ENCODE assay signal across 9 mouse cellular contexts in genomic region chr2:38375606-38376304, GRCm38 (mm10). TPM values are rescaled to one million over a fixed set of nuclear protein-coding genes. Genes with fewer than 3 reads are reported as not detected.
DNase-seq lines count a peak whose midpoint lies in the region; ATAC-seq and TF ChIP-seq lines count a peak whose summit lies in the region.
"Had no signal": no experiment of that assay in that cellular context is flagged by ENCODE, and none has a peak within 500 bp of the region (broad histone marks: within the 10 kb centered on the region; RNA-seq: fewer than 3 reads in every experiment).

No protein-coding gene starts in this region.

- intact Hi-C loops in gastrocnemius, adult 2 months (cut with DNase I), result loop anchor here (1.0 to 2.0 kb wide), 4 partner anchors 189 to 560 kb away; no protein-coding TSS in a partner anchor

- no peak; the same call in none of the 2 replicates for TF ChIP-seq CTCF in gastrocnemius, adult 2 months (IDR thresholded peaks at IDR 0.05)

- peaks cover 72% of the 10 kb centered on the region for H3K27me3 ChIP-seq in hindbrain, embryonic 15.5 days
- H3K27me3 ChIP-seq in liver, embryonic 12.5 days (replicated peaks), result peaks cover 98% of the 10 kb centered on the region
- H3K27me3 ChIP-seq in neural tube, embryonic 14.5 days (ENCODE audit: control insufficient read depth, insufficient read depth, low read length), result peaks cover 29% of the 10 kb centered on the region

- H3K9ac ChIP-seq in hindbrain, embryonic 15.5 days, result no peak overlapping the region
- no peak overlapping the region for H3K9ac ChIP-seq in liver, embryonic 12.5 days
- no peak overlapping the region for H3K9ac ChIP-seq in neural tube, embryonic 14.5 days (replicated peaks; ENCODE audit: low read depth, low read length)

- H3K4me2 ChIP-seq in hindbrain, embryonic 15.5 days, result peak overlapping the region; percentile 39
- peak overlapping the region; percentile 46 for H3K4me2 ChIP-seq in liver, embryonic 12.5 days
- peak overlapping the region; percentile 6; the same call in 1 of the 2 replicates for H3K4me2 ChIP-seq in neural tube, embryonic 14.5 days (ENCODE audit: low read depth, low read length)

- ATAC-seq in hindbrain, embryonic 15.5 days (ENCODE audit: low FRiP score, low read depth), result no peak
- no peak for ATAC-seq in liver, embryonic 12.5 days
- ATAC-seq in neural tube, embryonic 14.5 days (ENCODE audit: low read depth), result peak; percentile 32; the same call in 1 of the 2 replicates
- no peak for ATAC-seq in activated CD4-positive, CD25-positive, alpha-beta regulatory T cell, adult 4 months

- H3K4me1 ChIP-seq in hindbrain, embryonic 15.5 days (replicated peaks), result peaks cover 12% of the 10 kb centered on the region
- peaks cover 10% of the 10 kb centered on the region for H3K4me1 ChIP-seq in liver, embryonic 12.5 days
- no peaks in the 10 kb centered on the region for H3K4me1 ChIP-seq in neural tube, embryonic 14.5 days (ENCODE audit: control insufficient read depth, insufficient read depth, low read length)

- H3K36me3 ChIP-seq in hindbrain, embryonic 15.5 days, result no peaks in the 10 kb centered on the region
- no peaks in the 10 kb centered on the region for H3K36me3 ChIP-seq in liver, embryonic 12.5 days
- H3K36me3 ChIP-seq in neural tube, embryonic 14.5 days (ENCODE audit: control insufficient read depth, insufficient read depth, low read length), result no peaks in the 10 kb centered on the region

- no peak overlapping the region for H3K27ac ChIP-seq in gastrocnemius, adult 2 months
- no peak overlapping the region for H3K27ac ChIP-seq in hindbrain, embryonic 15.5 days (replicated peaks)
- H3K27ac ChIP-seq in liver, embryonic 12.5 days, result no peak overlapping the region
- H3K27ac ChIP-seq in neural tube, embryonic 14.5 days (ENCODE audit: low read depth, low read length), result no peak overlapping the region

- WGBS in hindbrain, embryonic 15.5 days, result 2% methylated on average over 20 of the region's 20 CpGs
- 5% methylated on average over 19 of the region's 20 CpGs for whole genome bisulfite sequencing in liver, embryonic 12.5 days (ENCODE audit: insufficient replicate concordance)
- WGBS in neural tube, embryonic 14.5 days, result 4% methylated on average over 20 of the region's 20 CpGs

- DNase-seq in 416B (ENCODE audit: low read depth) (peak; percentile 32), ES-CJ7 (ENCODE audit: low read depth, low spot score) (peak; percentile 55)
- peak; percentile 69 for DNase-seq in cerebellum, adult 9-11 months
- DNase-seq in gastrocnemius, adult 2 months, result peak; percentile 77

- H3K9me3 ChIP-seq in hindbrain, embryonic 15.5 days, result no peaks in the 10 kb centered on the region
- H3K9me3 ChIP-seq in liver, embryonic 12.5 days (replicated peaks), result no peaks in the 10 kb centered on the region
- no peaks in the 10 kb centered on the region for H3K9me3 ChIP-seq in neural tube, embryonic 14.5 days (ENCODE audit: control insufficient read depth, low read length)

- peak overlapping the region; percentile 55 for H3K4me3 ChIP-seq in gastrocnemius, adult 2 months
- no peak overlapping the region for H3K4me3 ChIP-seq in hindbrain, embryonic 15.5 days
- H3K4me3 ChIP-seq in liver, embryonic 12.5 days, result no peak overlapping the region
- no peak overlapping the region for H3K4me3 ChIP-seq in neural tube, embryonic 14.5 days (ENCODE audit: low read depth, low read length)

RNA-seq across cellular contexts. Expression of gene Lhx2, which starts 36.7 kb away (rescaled TPM):
- under 1 TPM; 0.13 to 0.22 TPM for total RNA-seq in gastrocnemius, adult 2 months (2021)
- 12.3 and 63.3 TPM in 2 replicates for polyA plus RNA-seq in hindbrain, embryonic 15.5 days (2015; fragmentation: Nextera tagmentation; extraction: Ambion mirVana)
- polyA plus RNA-seq in liver, embryonic 12.5 days (2016; fragmentation: Nextera tagmentation; extraction: Ambion mirVana), result 8.2 and 8.6 TPM in 2 replicates
- polyA plus RNA-seq in neural tube, embryonic 14.5 days (2014; fragmentation: Nextera tagmentation; extraction: Ambion mirVana), result 0.84 and 1.2 TPM in 2 replicates
- polyA plus RNA-seq in activated CD4-positive, CD25-positive, alpha-beta regulatory T cell, adult 4 months (2017; shearing (Covaris generic)), result not detected
- total RNA-seq: hematopoietic stem cell, adult 5-6 weeks had no signal
